28 mouse cellular contexts compared by ENCODE assay signal in the genomic region with DNA sequence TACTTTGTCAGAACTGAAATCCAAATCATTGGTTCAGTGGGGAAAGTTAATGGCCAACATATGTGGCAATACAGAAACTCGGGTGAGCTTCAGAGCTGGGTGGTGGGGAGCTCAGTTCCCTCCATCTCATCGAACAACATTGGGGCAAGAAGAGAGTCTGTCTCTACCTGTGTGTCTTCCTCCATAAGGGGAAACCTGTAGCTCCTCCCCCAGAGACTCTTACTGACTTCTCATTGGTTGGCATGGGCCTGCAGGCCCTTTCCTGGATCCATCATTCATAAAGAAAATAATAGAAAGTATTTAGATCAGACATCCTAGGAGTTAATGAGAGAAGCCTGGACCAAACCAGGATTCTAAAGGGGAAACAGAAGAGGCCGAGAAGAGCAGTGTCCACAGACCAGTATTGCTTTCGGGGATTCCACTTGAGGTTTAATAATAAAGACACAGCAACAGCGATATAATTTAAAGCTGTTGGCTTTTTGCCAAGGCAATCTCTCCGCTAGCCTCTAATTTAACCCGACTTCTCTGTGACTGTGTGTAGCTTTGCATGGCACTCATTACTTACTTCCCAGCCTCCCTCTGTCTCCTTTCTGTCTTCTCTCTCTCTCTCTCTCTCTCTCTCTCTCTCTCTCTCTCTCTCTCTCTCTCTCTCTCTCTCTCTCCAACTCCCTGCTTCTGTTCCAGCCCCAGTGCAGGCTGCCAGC. TPM values are rescaled to one million over a fixed set of nuclear protein-coding genes. Genes with fewer than 3 reads are reported as not detected.
A peak's percentile ranks its signal among the peaks of the same experiment; 100 is the strongest.
DNase-seq lines count a peak whose midpoint lies in the region; ATAC-seq lines count a peak whose summit lies in the region.
"Had no signal": no experiment of that assay in that cellular context is flagged by ENCODE, and none has a peak within 500 bp of the region (broad histone marks: within the 10 kb centered on the region; RNA-seq: fewer than 3 reads in every experiment).

No protein-coding gene starts in this region.

- 72% methylated on average over 7 of the region's 7 CpGs for WGBS in hindbrain, embryonic 14.5 days
- 89% methylated on average over 7 of the region's 7 CpGs for WGBS in hindbrain, embryonic 11.5 days
- WGBS in neural tube, embryonic 13.5 days: 59% methylated on average over 7 of the region's 7 CpGs

- no peak overlapping the region for H3K4me3 ChIP-seq in hindbrain, embryonic 14.5 days (replicated peaks; ENCODE audit: low read length)
- H3K4me3 ChIP-seq in hindbrain, embryonic 11.5 days (ENCODE audit: low read depth, low read length): no peak overlapping the region
- H3K4me3 ChIP-seq in neural tube, embryonic 13.5 days: no peak overlapping the region
- H3K4me3 ChIP-seq: embryonic facial prominence, embryonic 13.5 days; heart, adult 2 months; hindbrain, embryonic 12.5 days; layer of hippocampus, adult 2 months; midbrain, embryonic 12.5 days had no signal

- DNase-seq in hindbrain, embryonic 14.5 days (ENCODE audit: low spot score): no peak
- no peak for DNase-seq in hindbrain, embryonic 11.5 days (ENCODE audit: low spot score)
- no peak for DNase-seq in neural tube, embryonic 10.5 days (ENCODE audit: extremely low spot score, low spot score)
- no peak for DNase-seq in T-cell, adult 2 months (ENCODE audit: low spot score)
- no peak for DNase-seq in lung, postnatal 36 days
- DNase-seq: cerebellum, adult 18-20 months; cerebellum, postnatal 10 days; forebrain, postnatal 0 days; heart, adult 2 months; heart, postnatal 14 days; kidney, postnatal 36 days; left cerebral cortex, postnatal 4 days; liver; lung, adult 2 months; lung, postnatal 14 days; thymus, adult 2 months; thymus, postnatal 36 days had no signal

- no peak overlapping the region for H3K9ac ChIP-seq in hindbrain, embryonic 14.5 days
- no peak overlapping the region for H3K9ac ChIP-seq in hindbrain, embryonic 11.5 days (ENCODE audit: low read depth, low read length)
- H3K9ac ChIP-seq in neural tube, embryonic 13.5 days: no peak overlapping the region
- H3K9ac ChIP-seq: embryonic facial prominence, embryonic 13.5 days; forebrain, postnatal 0 days; hindbrain, embryonic 12.5 days; liver, embryonic 14.5 days; midbrain, embryonic 12.5 days had no signal

- H3K27me3 ChIP-seq in hindbrain, embryonic 14.5 days (ENCODE audit: control insufficient read depth, insufficient read depth, low read length): no peaks in the 10 kb centered on the region
- H3K27me3 ChIP-seq in hindbrain, embryonic 11.5 days (ENCODE audit: control insufficient read depth, insufficient read depth, low read length): no peaks in the 10 kb centered on the region
- no peaks in the 10 kb centered on the region for H3K27me3 ChIP-seq in neural tube, embryonic 13.5 days
- H3K27me3 ChIP-seq: CH12.LX; embryonic facial prominence, embryonic 13.5 days; hindbrain, embryonic 12.5 days; midbrain, embryonic 12.5 days had no signal

- no peak overlapping the region for H3K27ac ChIP-seq in hindbrain, embryonic 14.5 days
- H3K27ac ChIP-seq in hindbrain, embryonic 11.5 days (ENCODE audit: low read depth, low read length): no peak overlapping the region
- no peak overlapping the region for H3K27ac ChIP-seq in neural tube, embryonic 13.5 days (replicated peaks)
- H3K27ac ChIP-seq: embryonic facial prominence, embryonic 13.5 days; heart, adult 2 months; hindbrain, embryonic 12.5 days; layer of hippocampus, adult 2 months; liver, embryonic 14.5 days; midbrain, embryonic 12.5 days had no signal

- no peak overlapping the region for H3K4me2 ChIP-seq in hindbrain, embryonic 14.5 days (replicated peaks)
- H3K4me2 ChIP-seq in hindbrain, embryonic 11.5 days (replicated peaks; ENCODE audit: low read depth, low read length): no peak overlapping the region
- no peak overlapping the region for H3K4me2 ChIP-seq in neural tube, embryonic 13.5 days
- H3K4me2 ChIP-seq: embryonic facial prominence, embryonic 13.5 days; hindbrain, embryonic 12.5 days; midbrain, embryonic 12.5 days had no signal

- H3K36me3 ChIP-seq in hindbrain, embryonic 14.5 days (replicated peaks; ENCODE audit: control insufficient read depth, insufficient read depth): no peaks in the 10 kb centered on the region
- no peaks in the 10 kb centered on the region for H3K36me3 ChIP-seq in hindbrain, embryonic 11.5 days (ENCODE audit: control insufficient read depth, insufficient read depth, low read length)
- H3K36me3 ChIP-seq in neural tube, embryonic 13.5 days: no peaks in the 10 kb centered on the region
- H3K36me3 ChIP-seq: embryonic facial prominence, embryonic 13.5 days; hindbrain, embryonic 12.5 days; midbrain, embryonic 12.5 days had no signal

- peak; percentile 24; the same call in 1 of the 2 replicates for ATAC-seq in hindbrain, embryonic 14.5 days (ENCODE audit: low FRiP score)
- no peak for ATAC-seq in hindbrain, embryonic 11.5 days (ENCODE audit: low FRiP score)
- ATAC-seq in neural tube, embryonic 13.5 days (ENCODE audit: low read depth): peak; percentile 56
- ATAC-seq in CD4-positive, CD25-positive, alpha-beta regulatory T cell, adult 4 months: peak; percentile 47
- ATAC-seq: forebrain, postnatal 0 days had no signal

- no peaks in the 10 kb centered on the region for H3K4me1 ChIP-seq in hindbrain, embryonic 14.5 days (replicated peaks; ENCODE audit: control insufficient read depth, insufficient read depth, low read length)
- no peaks in the 10 kb centered on the region for H3K4me1 ChIP-seq in hindbrain, embryonic 11.5 days (replicated peaks; ENCODE audit: control insufficient read depth, insufficient read depth, low read length)
- no peaks in the 10 kb centered on the region for H3K4me1 ChIP-seq in neural tube, embryonic 13.5 days (replicated peaks)
- H3K4me1 ChIP-seq: hindbrain, embryonic 12.5 days; midbrain, embryonic 12.5 days had no signal

- H3K9me3 ChIP-seq in hindbrain, embryonic 14.5 days (ENCODE audit: control insufficient read depth, low read length): no peaks in the 10 kb centered on the region
- H3K9me3 ChIP-seq in hindbrain, embryonic 11.5 days (ENCODE audit: control insufficient read depth, low read length): no peaks in the 10 kb centered on the region
- peaks cover 7% of the 10 kb centered on the region; the same call in 1 of the 2 replicates for H3K9me3 ChIP-seq in neural tube, embryonic 13.5 days
- H3K9me3 ChIP-seq: embryonic facial prominence, embryonic 13.5 days; hindbrain, embryonic 12.5 days had no signal

RNA-seq across cellular contexts. Expression of a gene that starts 6.9 kb away (rescaled TPM):
- not detected in 2 replicates for polyA plus RNA-seq in hindbrain, embryonic 14.5 days (2014; fragmentation: Nextera tagmentation; extraction: Ambion mirVana)
- 0.17 TPM in 1 of 2 replicates, not detected in the other for polyA plus RNA-seq in hindbrain, embryonic 11.5 days (2014; fragmentation: Nextera tagmentation; extraction: Ambion mirVana)
- not detected in 2 replicates for polyA plus RNA-seq in neural tube, embryonic 13.5 days (2015; fragmentation: Nextera tagmentation; extraction: Ambion mirVana)
- polyA plus RNA-seq in CD4-positive, CD25-positive, alpha-beta regulatory T cell, adult 4 months (2017; shearing (Covaris generic)): 1,000 to 10,000 TPM; 1,659 to 2,511 TPM
- polyA plus RNA-seq: embryonic facial prominence, embryonic 13.5 days; forebrain, embryonic 11.5 days; forebrain, postnatal 0 days; heart, embryonic 14.5 days; hindbrain, embryonic 12.5 days; kidney, embryonic 14.5 days; midbrain, embryonic 12.5 days had no signal

RNA-seq across cellular contexts. Expression of a gene that starts 17.7 kb away (rescaled TPM):
- 1.7 and 2.1 TPM in 2 replicates for polyA plus RNA-seq in hindbrain, embryonic 14.5 days (2014; fragmentation: Nextera tagmentation; extraction: Ambion mirVana)
- polyA plus RNA-seq in hindbrain, embryonic 11.5 days (2014; fragmentation: Nextera tagmentation; extraction: Ambion mirVana): 0.49 and 0.92 TPM in 2 replicates
- polyA plus RNA-seq in neural tube, embryonic 13.5 days (2015; fragmentation: Nextera tagmentation; extraction: Ambion mirVana): 2.0 TPM in 2 replicates
- polyA plus RNA-seq in CD4-positive, CD25-positive, alpha-beta regulatory T cell, adult 4 months (2017; shearing (Covaris generic)): 100 to 1,000 TPM; 196 to 256 TPM

RNA-seq across cellular contexts. Expression of a gene that starts 24.9 kb away (rescaled TPM):
- polyA plus RNA-seq in hindbrain, embryonic 14.5 days (2014; fragmentation: Nextera tagmentation; extraction: Ambion mirVana): 5.1 and 5.7 TPM in 2 replicates
- 5.0 and 6.1 TPM in 2 replicates for polyA plus RNA-seq in hindbrain, embryonic 11.5 days (2014; fragmentation: Nextera tagmentation; extraction: Ambion mirVana)
- polyA plus RNA-seq in neural tube, embryonic 13.5 days (2015; fragmentation: Nextera tagmentation; extraction: Ambion mirVana): 8.6 and 8.7 TPM in 2 replicates
- polyA plus RNA-seq in CD4-positive, CD25-positive, alpha-beta regulatory T cell, adult 4 months (2017; shearing (Covaris generic)): 100 to 1,000 TPM; 342 to 402 TPM

RNA-seq across cellular contexts. Expression of a gene that starts 45.3 kb away (rescaled TPM):
- polyA plus RNA-seq in hindbrain, embryonic 14.5 days (2014; fragmentation: Nextera tagmentation; extraction: Ambion mirVana): not detected in 2 replicates
- 0.11 TPM in 1 of 2 replicates, not detected in the other for polyA plus RNA-seq in hindbrain, embryonic 11.5 days (2014; fragmentation: Nextera tagmentation; extraction: Ambion mirVana)
- not detected in 2 replicates for polyA plus RNA-seq in neural tube, embryonic 13.5 days (2015; fragmentation: Nextera tagmentation; extraction: Ambion mirVana)
- 100 to 1,000 TPM; 600 to 617 TPM for polyA plus RNA-seq in CD4-positive, CD25-positive, alpha-beta regulatory T cell, adult 4 months (2017; shearing (Covaris generic))
- polyA plus RNA-seq: embryonic facial prominence, embryonic 13.5 days; forebrain, embryonic 11.5 days; forebrain, postnatal 0 days; heart, embryonic 14.5 days; hindbrain, embryonic 12.5 days; kidney, embryonic 14.5 days; midbrain, embryonic 12.5 days had no signal

RNA-seq across cellular contexts. Expression of a gene that starts 45.3 kb away (rescaled TPM):
- polyA plus RNA-seq in hindbrain, embryonic 14.5 days (2014; fragmentation: Nextera tagmentation; extraction: Ambion mirVana): 0.71 TPM in 1 of 2 replicates, not detected in the other
- not detected in 2 replicates for polyA plus RNA-seq in hindbrain, embryonic 11.5 days (2014; fragmentation: Nextera tagmentation; extraction: Ambion mirVana)
- polyA plus RNA-seq in neural tube, embryonic 13.5 days (2015; fragmentation: Nextera tagmentation; extraction: Ambion mirVana): 0.95 TPM in 1 of 2 replicates, not detected in the other
- polyA plus RNA-seq in CD4-positive, CD25-positive, alpha-beta regulatory T cell, adult 4 months (2017; shearing (Covaris generic)): 10 to 100 TPM; 62.5 to 69.5 TPM
- polyA plus RNA-seq: forebrain, postnatal 0 days; heart, adult 2 months; midbrain, embryonic 12.5 days had no signal

Comparison
In these comparisons a context has a peak if more than half of its experiments do, and no peak if none do; other contexts are left out.
1. RNA of a gene that starts 6.9 kb away (polyA plus RNA-seq): 1,659 to 2,511 TPM in CD4-positive, CD25-positive, alpha-beta regulatory T cell, adult 4 months; 0.17 TPM in hindbrain, embryonic 11.5 days, not detected in hindbrain, embryonic 14.5 days and not detected in neural tube, embryonic 13.5 days; every median in the first group is over 1,000 times any median in the second.
2. RNA of a gene that starts 17.7 kb away (polyA plus RNA-seq): 196 to 256 TPM in CD4-positive, CD25-positive, alpha-beta regulatory T cell, adult 4 months; 2.0 TPM in neural tube, embryonic 13.5 days, 1.7 to 2.1 TPM in hindbrain, embryonic 14.5 days and 0.49 to 0.92 TPM in hindbrain, embryonic 11.5 days; every median in the first group is over 10 times any median in the second.
3. RNA of a gene that starts 24.9 kb away (polyA plus RNA-seq): 342 to 402 TPM in CD4-positive, CD25-positive, alpha-beta regulatory T cell, adult 4 months; 8.6 to 8.7 TPM in neural tube, embryonic 13.5 days, 5.0 to 6.1 TPM in hindbrain, embryonic 11.5 days and 5.1 to 5.7 TPM in hindbrain, embryonic 14.5 days; every median in the first group is over 10 times any median in the second.